Mouse (Mus musculus): ENCODE measurements around the gene Spata9.

GRCm38 (mm10) chr13:76024588-76024987 is 57.6 kb downstream of the Spata9 start:
- TF ChIP-seq POLR2A (IDR thresholded peaks at IDR 0.05; ENCODE audit: borderline replicate concordance, extremely low read depth, insufficient read depth, insufficient read length, poor library complexity, severe bottlenecking): no peak
- no peak for TF ChIP-seq CTCF (IDR thresholded peaks at IDR 0.05; ENCODE audit: borderline replicate concordance, extremely low read depth, insufficient read depth, insufficient read length)

Data from brain, embryonic 14.5 days (tissue).